Mouse (Mus musculus): ENCODE data around the gene Ghdc.

Gene Ghdc

GRCm38 (mm10) chr11:100718462-100718861, 52.3 kb downstream of the Ghdc start:
- DNase-seq (ENCODE audit: low spot score) = no peak

- DNase-seq (ENCODE audit: low spot score) = no peak
These were observed 54.1 kb downstream of the Ghdc start for GRCm38 (mm10) chr11:100716649-100717048.

All from embryo, embryonic 10 days (tissue).